Mouse (Mus musculus) liver, embryonic 13.5 days (tissue): ENCODE data around the gene Lgi2. TPM values are rescaled to one million over a fixed set of nuclear protein-coding genes. Genes with fewer than 3 reads are reported as not detected.

Source experiments
- ATAC-seq: fragments of 200-750 bp; cut with Nextera tagmentation; 2 replicates; pipeline ENCODE4 v1.8.0; 2017; ENCODE audit warnings: low read depth, mild to moderate bottlenecking, moderate number of reproducible peaks, moderate library complexity
- DNase-seq: peaks from one replicate; pipeline ENCODE4 v3.0.0; 2022
- H3K27ac ChIP-seq: fragments of 300-500 bp; sonication (generic); 2 replicates; pipeline ENCODE4 v1.5.1; 2015; ENCODE audit warnings: moderate library complexity, mild to moderate bottlenecking, inconsistent platforms
- H3K27me3 ChIP-seq: fragments of 300-500 bp; sonication (generic); 2 replicates; pipeline ENCODE4 v1.6.1; 2015; ENCODE audit warnings: mild to moderate bottlenecking, inconsistent platforms
- H3K36me3 ChIP-seq: fragments of 300-500 bp; sonication (generic); 2 replicates; pipeline ENCODE4 v1.6.1; 2015; ENCODE audit warnings: mild to moderate bottlenecking, inconsistent platforms
- H3K4me1 ChIP-seq: fragments of 300-500 bp; sonication (generic); replicated peaks from 2 replicates; pipeline ENCODE4 v1.6.1; 2015; ENCODE audit warnings: inconsistent platforms
- H3K4me2 ChIP-seq: fragments of 300-500 bp; sonication (generic); 2 replicates; pipeline ENCODE4 v1.6.1; 2015; ENCODE audit warnings: inconsistent platforms, mild to moderate bottlenecking, moderate library complexity
- H3K4me3 ChIP-seq: fragments of 300-500 bp; sonication (generic); replicated peaks from 2 replicates; pipeline ENCODE4 v1.5.1; 2015; ENCODE audit warnings: mild to moderate bottlenecking, inconsistent platforms
- H3K9ac ChIP-seq: fragments of 300-500 bp; sonication (generic); 2 replicates; pipeline ENCODE4 v1.6.1; 2015; ENCODE audit warnings: mild to moderate bottlenecking, inconsistent platforms
- H3K9me3 ChIP-seq: fragments of 300-500 bp; sonication (generic); replicated peaks from 2 replicates; pipeline ENCODE4 v1.6.1; 2016; ENCODE audit warnings: inconsistent platforms
- WGBS: fragments of 180-500 bp; shearing (Covaris S2); methylation state at CpG from one replicate; pipeline ENCODE4 v1.1.7; 2015; ENCODE audit not compliant: insufficient replicate concordance; 5-methylcytosine and 5-hydroxymethylcytosine counted together
- polyA plus RNA-seq: library from polyadenylated mRNA; unstranded; fragments of >200 nt; fragmentation: Nextera tagmentation; extraction: Ambion mirVana; gene quantifications from 2 replicates; pipeline ENCODE4 v1.2.1, GENCODE M21; 2015

The Lgi2 gene
- polyA plus RNA-seq, 1 experiment from 2014 or later: 0.48 TPM

DNA sequence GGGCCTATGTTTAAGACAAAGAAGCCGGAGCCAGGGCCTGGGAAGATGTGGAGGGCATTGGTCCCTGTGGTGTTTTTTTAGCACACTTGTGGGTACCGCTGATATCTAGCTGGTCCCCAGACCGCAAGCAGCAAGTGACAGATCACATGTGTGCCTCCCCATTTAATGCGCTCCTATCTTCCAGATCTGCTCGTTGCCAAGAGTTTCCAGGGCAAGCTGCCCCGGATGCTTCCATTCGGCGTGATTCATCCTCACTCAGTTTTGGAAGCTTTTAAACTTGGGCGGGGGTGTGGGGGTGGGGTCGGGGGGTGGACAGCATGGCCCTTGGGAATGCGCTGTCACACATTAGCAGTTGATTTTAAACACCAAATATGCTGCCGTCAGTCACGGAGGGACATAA lies 61.6 kb downstream of the Lgi2 start:
- ATAC-seq (no peak), DNase-seq (no peak)
- Histone ChIP-seq H3K9ac (no peak overlapping the region), H3K9me3 (no peaks in the 10 kb centered on the region), H3K27me3 (no peaks in the 10 kb centered on the region), H3K4me3 (no peak overlapping the region), H3K4me1 (no peaks in the 10 kb centered on the region), H3K36me3 (no peaks in the 10 kb centered on the region), H3K4me2 (no peak overlapping the region), H3K27ac (no peak overlapping the region)
- 76% methylated on average over 13 of the region's 13 CpGs for WGBS

DNA sequence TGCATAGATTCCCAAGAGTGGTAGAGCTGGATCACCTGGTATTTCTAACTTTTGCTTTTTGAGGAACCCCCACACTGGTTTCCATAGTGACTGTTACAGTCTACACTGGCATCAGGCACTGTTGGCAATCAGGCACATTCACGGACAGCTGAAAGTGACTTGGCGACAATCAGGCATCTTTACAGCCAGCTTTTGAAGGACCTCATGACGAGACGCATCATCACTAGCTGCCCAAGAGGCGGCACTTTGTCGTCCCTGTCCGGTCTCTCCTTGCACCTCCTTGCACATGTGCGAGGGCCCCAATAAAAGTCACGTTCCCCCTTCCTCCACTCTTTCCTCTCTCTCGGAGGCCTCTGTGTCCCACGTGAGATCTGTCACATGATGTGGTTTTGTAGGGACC lies 62.1 kb downstream of the Lgi2 start:
- no peak for DNase-seq
- Histone ChIP-seq H3K36me3 (no peaks in the 10 kb centered on the region), H3K27me3 (no peaks in the 10 kb centered on the region), H3K27ac (no peak overlapping the region), H3K4me2 (no peak overlapping the region), H3K4me1 (no peaks in the 10 kb centered on the region), H3K9me3 (no peaks in the 10 kb centered on the region), H3K4me3 (no peak overlapping the region), H3K9ac (no peak overlapping the region)
- WGBS: 78% methylated on average over 11 of the region's 11 CpGs
- ATAC-seq: no peak

DNA sequence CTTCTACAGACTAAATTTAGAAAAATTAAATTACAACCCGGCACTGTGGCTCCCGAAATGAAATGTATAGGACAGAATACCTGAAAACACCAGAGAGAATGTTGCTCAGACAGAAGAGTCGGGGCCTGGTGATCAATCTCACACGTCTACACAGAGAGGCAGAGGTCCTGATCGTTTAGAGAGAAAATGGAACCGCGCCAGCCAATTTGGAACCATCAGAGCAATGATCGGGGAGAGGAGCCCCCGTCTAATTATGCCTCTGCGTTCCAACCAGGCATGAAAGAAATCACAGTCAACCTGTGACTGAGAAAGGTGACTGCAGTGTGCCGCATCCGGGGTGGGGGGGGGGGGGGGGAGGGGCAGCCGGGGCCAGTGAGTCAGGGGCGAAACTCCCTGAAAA lies 70.6 kb downstream of the Lgi2 start:
- ATAC-seq (no peak), DNase-seq (no peak)
- Histone ChIP-seq H3K36me3 (no peaks in the 10 kb centered on the region), H3K9ac (no peak overlapping the region), H3K4me3 (no peak overlapping the region), H3K4me2 (no peak overlapping the region), H3K27me3 (no peaks in the 10 kb centered on the region), H3K27ac (no peak overlapping the region), H3K9me3 (no peaks in the 10 kb centered on the region), H3K4me1 (no peaks in the 10 kb centered on the region)
- whole genome bisulfite sequencing: 55% methylated on average over 13 of the region's 14 CpGs

DNA sequence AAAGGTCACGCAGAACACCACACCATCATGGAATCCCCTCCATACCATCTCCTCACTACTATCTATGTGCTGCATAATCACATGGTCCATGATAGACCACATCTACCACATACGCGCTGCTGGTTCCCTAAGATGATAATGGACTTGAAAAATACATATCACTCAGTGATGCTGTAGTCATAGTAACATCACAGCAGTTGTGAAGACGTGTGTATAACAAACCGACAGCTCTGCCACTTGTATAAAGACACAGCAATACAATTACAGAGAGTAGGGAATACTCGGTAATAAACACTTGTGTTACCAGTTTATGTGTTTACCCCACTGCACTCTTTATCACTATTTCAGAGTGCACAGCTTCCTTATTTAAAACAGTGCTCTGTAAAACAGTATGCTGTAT lies 74.8 kb downstream of the Lgi2 start:
- WGBS: 66% methylated on average over 6 of the region's 6 CpGs
- DNase-seq (no peak), ATAC-seq (no peak)

DNA sequence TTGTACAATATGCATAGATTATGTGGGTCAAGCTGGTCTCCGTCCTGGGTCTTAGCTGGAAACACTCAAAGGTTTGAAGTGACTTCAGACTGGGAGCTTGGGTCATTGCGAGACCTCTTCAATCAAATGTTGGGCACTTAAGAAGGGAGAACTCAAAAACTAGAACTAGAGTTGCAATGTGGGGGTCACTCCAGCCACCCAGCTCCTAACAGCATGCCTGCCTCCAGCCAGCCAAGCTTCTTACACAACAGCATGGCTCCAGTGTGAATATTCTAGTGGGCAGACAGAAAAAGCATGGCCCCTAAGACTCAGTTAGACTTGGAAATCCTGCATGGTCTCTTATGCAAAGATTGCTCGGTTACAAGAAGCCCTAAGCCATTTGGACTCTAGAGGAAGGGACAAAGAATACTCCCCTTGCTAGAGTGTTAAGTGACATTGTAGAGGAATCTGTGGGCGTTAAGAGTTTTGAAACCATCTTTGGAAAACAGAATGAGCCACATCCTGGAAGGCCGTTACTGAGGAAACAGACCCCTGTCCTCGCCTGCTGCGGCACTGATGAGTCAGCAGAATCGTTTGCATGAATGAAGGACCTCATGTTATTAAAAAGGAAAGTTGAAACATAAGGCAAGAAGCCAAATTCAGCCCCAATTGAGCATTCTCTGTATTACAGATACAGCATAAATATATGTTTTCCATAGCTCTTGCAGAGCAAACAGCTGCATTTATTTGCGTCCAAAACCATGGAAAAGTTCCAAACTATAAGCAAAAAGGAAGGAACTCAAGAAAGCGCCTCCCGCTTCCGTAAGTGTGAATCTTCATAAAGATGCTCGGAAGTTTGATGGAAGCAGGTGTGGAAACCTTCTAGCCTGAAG lies 78.5 kb downstream of the Lgi2 start:
- no peak for ATAC-seq
- Histone ChIP-seq H3K9me3 (no peaks in the 10 kb centered on the region), H3K27me3 (no peaks in the 10 kb centered on the region), H3K27ac (no peak overlapping the region), H3K4me3 (no peak overlapping the region), H3K4me1 (no peaks in the 10 kb centered on the region), H3K36me3 (no peaks in the 10 kb centered on the region), H3K9ac (no peak overlapping the region), H3K4me2 (no peak overlapping the region)
- WGBS: 49% methylated on average over 13 of the region's 13 CpGs
- DNase-seq: no peak

More for the DNA sequence above, 74.8 kb downstream of the Lgi2 start:
- H3K36me3 ChIP-seq: no peaks in the 10 kb centered on the region
- H3K27me3 ChIP-seq: no peaks in the 10 kb centered on the region
- no peak overlapping the region for H3K4me3 ChIP-seq
- no peak overlapping the region for H3K9ac ChIP-seq
- no peaks in the 10 kb centered on the region for H3K4me1 ChIP-seq
- H3K4me2 ChIP-seq: no peak overlapping the region
- H3K27ac ChIP-seq: no peak overlapping the region
- no peaks in the 10 kb centered on the region for H3K9me3 ChIP-seq

Other genes starting within 250 kb of the Lgi2 start
- gene Sod3, start 202.7 kb downstream of the Lgi2 start, polyA plus RNA-seq: 3.3 and 4.3 TPM in 2 replicates
- 0.50 and 0.62 TPM in 2 replicates for gene Ccdc149, start 94.9 kb downstream of the Lgi2 start, polyA plus RNA-seq
- 7.6 and 9.4 TPM in 2 replicates for gene Sepsecs, start 103.2 kb upstream of the Lgi2 start, polyA plus RNA-seq
- 16.5 and 19.6 TPM in 2 replicates for gene Pi4k2b, start 175.1 kb upstream of the Lgi2 start, polyA plus RNA-seq
- 7.8 and 9.2 TPM in 2 replicates for gene Zcchc4, start 208.9 kb upstream of the Lgi2 start, polyA plus RNA-seq